Comparison of ENCODE assay signal across 16 mouse cellular contexts in genomic region chr2:157790836-157791495, GRCm38 (mm10). TPM values are rescaled to one million over a fixed set of nuclear protein-coding genes. Genes with fewer than 3 reads are reported as not detected.
DNase-seq lines count a peak whose midpoint lies in the region; ATAC-seq and TF ChIP-seq lines count a peak whose summit lies in the region.
"Had no signal": no experiment of that assay in that cellular context is flagged by ENCODE, and none has a peak within 500 bp of the region (broad histone marks: within the 10 kb centered on the region; RNA-seq: fewer than 3 reads in every experiment).

No protein-coding gene starts in this region.

- H3K4me2 ChIP-seq in hindbrain, embryonic 14.5 days (replicated peaks): no peak overlapping the region
- no peak overlapping the region for H3K4me2 ChIP-seq in midbrain, embryonic 16.5 days (ENCODE audit: low read length)
- H3K4me2 ChIP-seq: limb, embryonic 15.5 days had no signal

- DNase-seq in cerebellum, postnatal 36 days: peak; percentile 26 to 29
- no peak for DNase-seq in cerebellum, adult 9-10 months
- peak; percentile 61 for DNase-seq in left cerebral cortex, postnatal 4 days
- DNase-seq in left cerebral cortex, adult 2 months (ENCODE audit: extremely low spot score in 1 of 2, low spot score in 2 of 2): no peak
- DNase-seq in hindbrain, embryonic 14.5 days (ENCODE audit: low spot score): no peak
- DNase-seq in lung, adult 18-20 months: no peak
- DNase-seq in lung, postnatal 25 days (ENCODE audit: low spot score): no peak
- DNase-seq: B cell, adult 2 months; kidney, adult 18-20 months; lung, postnatal 14 days; right cerebral cortex, adult 18-20 months; thymus, postnatal 14 days had no signal

- peaks cover 3% of the 10 kb centered on the region; the same call in 1 of the 2 replicates for H3K27me3 ChIP-seq in hindbrain, embryonic 14.5 days (ENCODE audit: control insufficient read depth, insufficient read depth, low read length)
- no peaks in the 10 kb centered on the region for H3K27me3 ChIP-seq in midbrain, embryonic 16.5 days (ENCODE audit: control insufficient read depth, insufficient read depth, low read depth, low read length)
- H3K27me3 ChIP-seq: limb, embryonic 15.5 days had no signal

- ATAC-seq in hindbrain, embryonic 14.5 days (ENCODE audit: low FRiP score): no peak
- no peak for ATAC-seq in midbrain, embryonic 16.5 days

- H3K9ac ChIP-seq in hindbrain, embryonic 14.5 days: peak overlapping the region; percentile 7; the same call in 1 of the 2 replicates
- no peak overlapping the region for H3K9ac ChIP-seq in midbrain, embryonic 16.5 days (ENCODE audit: low read depth, low read length)
- H3K9ac ChIP-seq: limb, embryonic 15.5 days had no signal

- peaks cover 9% of the 10 kb centered on the region; the same call in 1 of the 2 replicates for H3K36me3 ChIP-seq in hindbrain, embryonic 14.5 days (replicated peaks; ENCODE audit: control insufficient read depth, insufficient read depth)
- H3K36me3 ChIP-seq in midbrain, embryonic 16.5 days (ENCODE audit: control insufficient read depth, insufficient read depth, low read length): no peaks in the 10 kb centered on the region

- 63% methylated on average over 8 of the region's 8 CpGs for WGBS in hindbrain, embryonic 14.5 days
- 74% methylated on average over 8 of the region's 8 CpGs for WGBS in midbrain, embryonic 16.5 days

- H3K4me1 ChIP-seq in hindbrain, embryonic 14.5 days (replicated peaks; ENCODE audit: control insufficient read depth, insufficient read depth, low read length): peaks cover 32% of the 10 kb centered on the region
- H3K4me1 ChIP-seq in midbrain, embryonic 16.5 days (ENCODE audit: control insufficient read depth, insufficient read depth, low read length): peaks cover 18% of the 10 kb centered on the region
- H3K4me1 ChIP-seq: limb, embryonic 15.5 days had no signal

- no peak overlapping the region for H3K4me3 ChIP-seq in left cerebral cortex, adult 2 months
- H3K4me3 ChIP-seq in hindbrain, embryonic 14.5 days (replicated peaks; ENCODE audit: low read length): no peak overlapping the region
- H3K4me3 ChIP-seq in midbrain, embryonic 16.5 days (ENCODE audit: low read depth, low read length): no peak overlapping the region
- H3K4me3 ChIP-seq: heart, embryonic 10.5 days; limb, embryonic 15.5 days had no signal

- no peak for TF ChIP-seq CTCF in left cerebral cortex, adult 2 months (IDR thresholded peaks at IDR 0.05)

- H3K9me3 ChIP-seq in hindbrain, embryonic 14.5 days (ENCODE audit: control insufficient read depth, low read length): no peaks in the 10 kb centered on the region
- H3K9me3 ChIP-seq in midbrain, embryonic 16.5 days (replicated peaks; ENCODE audit: control insufficient read depth, low read length, poor library complexity, severe bottlenecking): no peaks in the 10 kb centered on the region
- H3K9me3 ChIP-seq: heart, embryonic 10.5 days; limb, embryonic 15.5 days had no signal

- no peak overlapping the region for H3K27ac ChIP-seq in left cerebral cortex, adult 2 months
- H3K27ac ChIP-seq in hindbrain, embryonic 14.5 days: peak overlapping the region; percentile 65
- H3K27ac ChIP-seq in midbrain, embryonic 16.5 days (ENCODE audit: low read length): peak overlapping the region; percentile 9
- H3K27ac ChIP-seq: heart, embryonic 10.5 days; kidney, postnatal 0 days; limb, embryonic 15.5 days had no signal

- intact Hi-C loops in left cerebral cortex, postnatal 4 days (cut with DNase I): no loop called here
- intact Hi-C loops in left cerebral cortex, adult 2 months (cut with DNase I): no loop called here

RNA-seq across cellular contexts. Expression of gene Ctnnbl1, which starts 53.8 kb away (rescaled TPM):
- total RNA-seq in left cerebral cortex, postnatal 4 days (2021): 10 to 100 TPM; 32.8 to 39.3 TPM
- 10 to 100 TPM; 30.1 TPM for total RNA-seq in left cerebral cortex, adult 2 months (2021)
- 53.3 and 59.5 TPM in 2 replicates for polyA plus RNA-seq in hindbrain, embryonic 14.5 days (2014; fragmentation: Nextera tagmentation; extraction: Ambion mirVana)
- 62.7 and 63.6 TPM in 2 replicates for polyA plus RNA-seq in midbrain, embryonic 16.5 days (2015; fragmentation: Nextera tagmentation; extraction: Ambion mirVana)

Comparison
In these comparisons a context has a peak if more than half of its experiments do, and no peak if none do; other contexts are left out.
1. DNase-seq: peak in cerebellum, postnatal 36 days (2 of 2) and left cerebral cortex, postnatal 4 days (single experiment); none in cerebellum, adult 9-10 months (single experiment), left cerebral cortex, adult 2 months (0 of 2), hindbrain, embryonic 14.5 days (single experiment), lung, adult 18-20 months (0 of 2) and lung, postnatal 25 days (single experiment).